Mouse (Mus musculus) gastrocnemius, postnatal 36 days (tissue): ENCODE results near the gene Gpatch3. TPM values are rescaled to one million over a fixed set of nuclear protein-coding genes. Genes with fewer than 3 reads are reported as not detected.

Experiments
- DNase-seq, 2 experiments: peaks; one replicate each; pipeline ENCODE4 v3.0.0; 2022
- intact Hi-C: fragments of 180-260 bp; cut with DNase I; formaldehyde crosslinking; loops from one replicate; pipeline ENCODE4 v1.15.1; 2025
- total RNA-seq, 2 experiments: library from RNA; stranded (reverse); gene quantifications; 2 replicates each; pipeline ENCODE4 v1.2.3; 2021

The Gpatch3 gene
- total RNA-seq, 2 experiments from 2014 or later: 2.6 to 3.3 TPM

- intact Hi-C loops: loop anchor here (2.0 kb wide), 1 partner anchor 329 kb away; no protein-coding TSS in a partner anchor
- DNase-seq: no peak
Measured at GRCm38 (mm10) chr4:133583690-133584058, 9.1 kb downstream of the Gpatch3 start.

GRCm38 (mm10) chr4:133584059-133584951 is 9.8 kb downstream of the Gpatch3 start, which contains the start of gene Gpn2:
Gpn2 (plus strand) TSS chr4:133584362.
- intact Hi-C loops: loop anchor here (2.0 kb wide), 1 partner anchor 328 kb away; no protein-coding TSS in a partner anchor
- DNase-seq: peak; percentile 63 to 73

- DNase-seq: peak; percentile 25 to 64
- intact Hi-C loops: loop anchor here (1.0 to 5.0 kb wide), 3 partner anchors 16 to 235 kb away; partner anchors contain the start of gene Zdhhc18
Measured at GRCm38 (mm10) chr4:133592570-133592969, 18.0 kb downstream of the Gpatch3 start.

- no peak for DNase-seq
- intact Hi-C loops: no loop called here
Measured at GRCm38 (mm10) chr4:133595538-133595937, 21.0 kb downstream of the Gpatch3 start.

DNA sequence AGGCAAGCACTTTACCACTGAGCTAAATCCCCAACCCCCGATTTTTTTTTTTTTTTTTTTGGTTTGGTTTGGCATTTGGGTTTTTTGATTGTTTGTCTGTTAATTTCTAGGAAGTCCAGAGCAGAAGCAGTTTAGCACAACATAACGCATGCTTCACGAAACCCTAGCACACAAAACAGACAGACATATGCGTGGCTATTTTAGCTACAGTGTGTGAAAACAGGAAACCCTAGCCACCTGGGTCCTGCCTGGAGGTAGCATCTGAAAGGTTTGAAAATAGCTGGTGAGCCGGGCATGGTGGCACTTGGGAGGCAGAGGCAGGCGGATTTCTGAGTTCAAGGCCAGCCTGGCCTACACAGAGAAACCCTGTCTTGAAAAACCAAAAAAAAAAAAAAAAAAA is 21.5 kb downstream of the Gpatch3 start:
- intact Hi-C loops: no loop called here
- DNase-seq: no peak

- intact Hi-C loops: no loop called here
- DNase-seq: no peak
Measured at GRCm38 (mm10) chr4:133598616-133599015, 24.1 kb downstream of the Gpatch3 start.

GRCm38 (mm10) chr4:133599116-133599515 is 24.6 kb downstream of the Gpatch3 start:
- no peak for DNase-seq
- intact Hi-C loops: no loop called here

DNA sequence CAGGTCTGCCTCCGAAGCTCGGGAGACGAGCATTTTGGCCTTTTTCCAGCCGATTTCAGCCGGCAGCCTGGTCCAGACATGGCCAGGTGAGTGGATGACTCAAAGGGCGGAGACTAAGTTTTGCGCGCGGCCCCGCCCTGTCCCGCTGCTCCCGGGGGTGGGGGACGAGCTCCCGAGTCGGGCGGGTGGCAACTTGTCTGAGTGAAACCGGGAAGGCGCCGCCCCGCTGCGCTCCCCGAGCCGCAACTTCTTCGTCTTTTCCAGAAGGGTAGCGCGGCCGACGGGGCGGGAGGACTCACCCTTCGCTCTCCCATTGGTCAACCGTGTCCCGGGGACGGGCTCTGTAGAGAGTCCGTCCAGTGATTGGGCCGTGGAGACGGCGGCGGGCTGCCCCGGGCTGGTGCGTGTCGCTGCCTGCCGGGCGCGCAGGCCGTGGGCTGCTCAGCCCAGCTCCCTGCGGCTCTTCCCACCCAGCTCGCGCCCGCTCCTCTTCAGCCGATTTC is 25.1 kb downstream of the Gpatch3 start:
- intact Hi-C loops: no loop called here

GRCm38 (mm10) chr4:133600306-133600705 is 25.8 kb downstream of the Gpatch3 start:
- intact Hi-C loops: no loop called here
- no peak for DNase-seq

More for the DNA sequence above, 25.1 kb downstream of the Gpatch3 start:
- peak; percentile 84 to 91 for DNase-seq

GRCm38 (mm10) chr4:133601721-133602218 is 27.2 kb downstream of the Gpatch3 start, which contains the start of gene Sfn:
Sfn (minus strand) TSS chr4:133602168.
- peak in 1 of 2 experiments; percentile 44 for DNase-seq
- intact Hi-C loops: no loop called here

DNA sequence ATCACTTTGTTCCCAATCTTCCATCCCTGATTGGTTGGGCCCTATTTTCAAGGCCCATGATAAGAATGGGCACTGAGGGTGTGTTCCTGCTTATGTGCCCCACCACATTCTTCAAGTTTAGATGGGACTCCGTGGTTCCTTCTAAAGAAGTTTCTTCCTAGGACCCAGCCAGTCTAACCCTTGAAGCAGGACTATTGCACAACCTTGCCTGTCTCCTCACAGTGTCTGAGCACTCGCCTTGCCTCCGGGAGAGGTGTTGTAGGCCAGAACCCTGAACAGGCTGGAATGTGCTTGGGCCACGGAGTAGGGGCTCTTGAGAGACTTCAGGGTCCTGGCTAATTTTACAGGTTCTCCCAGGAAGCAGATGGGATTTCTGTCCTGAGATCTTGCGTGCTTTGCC is 28.5 kb downstream of the Gpatch3 start:
- DNase-seq: no peak
- intact Hi-C loops: no loop called here

DNA sequence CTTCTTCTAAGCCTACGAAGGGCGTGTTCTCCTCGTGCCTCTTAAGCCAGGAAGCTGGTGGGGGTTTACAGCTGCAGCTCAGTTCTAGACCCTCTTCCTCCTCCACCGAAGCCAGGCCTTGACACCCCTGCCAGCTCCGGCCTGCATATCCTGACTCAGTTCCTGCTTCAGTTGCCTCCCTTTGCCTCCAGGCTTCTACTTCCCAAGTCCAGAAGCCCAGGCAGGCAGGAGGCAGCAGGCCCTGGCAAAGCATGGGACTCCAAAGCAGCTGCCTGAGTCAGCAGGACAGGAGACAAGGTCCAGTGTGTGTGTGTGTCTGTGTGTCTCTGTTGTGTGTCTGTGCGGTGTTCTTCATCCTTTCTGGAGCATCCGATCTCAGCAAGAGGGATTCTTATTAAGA is 29.6 kb downstream of the Gpatch3 start:
- DNase-seq: no peak
- intact Hi-C loops: no loop called here

GRCm38 (mm10) chr4:133604856-133605255 is 30.3 kb downstream of the Gpatch3 start:
- intact Hi-C loops: no loop called here
- no peak for DNase-seq

DNA sequence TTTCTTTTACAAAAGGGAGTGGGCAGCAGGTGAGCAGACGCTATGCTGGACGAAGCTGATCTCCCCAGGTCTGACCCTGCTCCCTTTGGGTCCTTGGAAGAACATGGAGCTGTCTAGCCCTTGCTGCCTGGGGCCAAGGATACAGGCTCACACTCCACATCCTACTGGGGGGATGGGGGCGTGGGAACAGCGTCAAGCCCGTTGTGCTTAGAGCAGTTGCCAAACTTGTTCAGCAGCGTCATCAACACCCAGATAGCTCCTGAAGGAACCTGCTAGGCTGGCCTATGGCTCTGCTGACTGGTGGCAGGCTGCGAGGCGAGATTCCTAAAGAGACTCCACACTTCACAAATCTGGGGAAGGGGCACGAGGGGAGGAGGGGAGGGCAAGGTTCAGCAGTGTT is 30.8 kb downstream of the Gpatch3 start:
- intact Hi-C loops: no loop called here
- DNase-seq: no peak

DNA sequence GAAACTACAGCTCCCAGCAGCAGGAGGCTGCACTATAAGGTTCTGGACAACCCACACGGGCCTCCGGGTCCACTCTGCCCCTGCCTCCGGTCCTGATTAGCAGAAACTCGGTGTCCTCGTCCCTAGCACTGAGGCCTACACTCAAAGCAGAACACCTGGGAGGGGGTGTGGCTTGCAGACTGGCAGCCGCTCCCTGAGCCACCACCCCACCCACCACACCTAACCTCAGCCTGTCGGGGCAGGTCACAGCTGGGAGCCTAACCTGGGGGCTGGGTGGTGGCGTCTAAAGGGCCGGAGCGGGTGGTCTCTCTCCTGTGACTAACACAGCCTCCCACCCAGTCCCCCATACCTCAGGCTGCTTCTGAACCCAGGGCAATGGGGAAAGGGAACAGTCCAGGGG is 32.7 kb downstream of the Gpatch3 start:
- DNase-seq: no peak
- intact Hi-C loops: no loop called here

GRCm38 (mm10) chr4:133609719-133610118 is 35.2 kb downstream of the Gpatch3 start:
- intact Hi-C loops: loop anchor here (2.0 kb wide), 1 partner anchor 17 kb away; no protein-coding TSS in a partner anchor

GRCm38 (mm10) chr4:133611815-133612214 is 37.3 kb downstream of the Gpatch3 start:
- intact Hi-C loops: no loop called here
- no peak for DNase-seq

More at GRCm38 (mm10) chr4:133609719-133610118, 35.2 kb downstream of the Gpatch3 start:
- DNase-seq: peak; percentile 70 to 82

DNA sequence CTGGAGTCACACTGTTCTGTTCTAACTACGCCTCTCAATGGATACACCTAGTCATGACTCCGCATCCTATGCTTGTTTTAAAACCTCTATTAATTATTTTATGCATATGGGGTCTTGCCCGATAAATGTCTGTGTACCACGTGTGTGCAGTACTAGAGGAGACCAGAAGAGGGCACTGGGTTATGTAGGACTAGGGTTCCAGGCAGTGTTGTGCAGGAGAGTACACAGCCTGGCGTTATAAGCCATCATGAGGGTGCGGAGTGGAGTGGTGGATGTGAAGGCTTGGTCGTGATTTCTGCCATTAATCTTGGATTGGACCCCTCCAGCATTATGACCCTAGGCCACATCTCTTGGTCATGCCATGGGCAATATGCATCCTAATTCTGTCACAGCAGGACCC is 37.9 kb downstream of the Gpatch3 start:
- DNase-seq: no peak
- intact Hi-C loops: no loop called here

DNA sequence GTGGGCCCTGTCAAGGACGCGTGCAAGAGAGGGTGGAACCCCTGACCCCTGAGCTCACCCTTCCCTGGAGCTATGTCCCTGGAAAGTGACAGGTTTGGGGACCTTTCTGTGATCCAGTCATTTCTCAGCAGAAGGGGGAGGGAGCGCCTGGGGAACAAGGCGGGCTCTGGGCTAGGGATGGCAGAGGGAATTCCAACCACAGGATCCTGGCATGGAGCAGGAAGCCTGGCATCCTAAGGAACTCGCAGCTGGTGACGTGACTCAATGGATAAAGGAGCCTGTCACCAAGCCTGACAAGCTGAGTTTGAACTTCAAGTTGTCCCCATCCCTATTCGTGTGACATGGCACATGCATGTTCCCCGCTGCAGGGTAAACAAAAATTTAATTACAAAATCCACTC is 38.5 kb downstream of the Gpatch3 start:
- DNase-seq: no peak
- intact Hi-C loops: no loop called here

DNA sequence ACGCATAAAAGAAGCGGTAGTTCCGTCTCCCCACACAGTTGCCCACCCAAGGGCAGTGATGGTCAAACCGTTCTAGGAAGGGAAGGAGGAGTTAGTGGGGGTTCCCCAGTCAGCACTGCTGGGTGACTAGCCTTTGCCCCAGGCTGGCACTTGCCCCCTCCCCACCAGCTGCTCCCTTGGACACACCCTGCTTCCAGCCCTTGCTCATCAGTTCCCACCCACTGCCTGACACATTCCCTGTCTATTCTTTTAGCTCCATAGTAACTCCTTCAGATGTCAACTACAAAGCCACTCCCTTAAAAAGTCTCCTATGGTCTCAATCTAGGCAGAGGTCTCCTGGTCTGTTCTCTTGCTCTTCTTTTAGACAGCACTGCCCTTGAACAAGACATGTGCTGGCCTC is 39.3 kb downstream of the Gpatch3 start:
- no peak for DNase-seq
- intact Hi-C loops: no loop called here

GRCm38 (mm10) chr4:133614274-133614761 is 39.8 kb downstream of the Gpatch3 start:
- no peak for DNase-seq
- intact Hi-C loops: no loop called here
